Mouse (Mus musculus): ENCODE measurements around the gene Dbp. TPM values are rescaled to one million over a fixed set of nuclear protein-coding genes. Genes with fewer than 3 reads are reported as not detected.

Gene Dbp
- 10.6 TPM for polyA plus RNA-seq (2014; fragmentation: Illumina TruSeq; extraction: RNeasy Lipid Tissue Mini Kit (QIAGEN cat#74804))

GRCm38 (mm10) chr7:45704730-45705442 is at the start of gene Dbp:
Dbp (plus strand) TSS chr7:45705088.

GRCm38 (mm10) chr7:45666161-45666560 is 38.7 kb upstream of the Dbp start, which contains the start of gene Fut2:
Fut2 (minus strand) TSS chr7:45666394.

GRCm38 (mm10) chr7:45683396-45684050 is 21.4 kb upstream of the Dbp start, which contains the start of gene Ntn5:
Ntn5 (plus strand) TSS chr7:45684022.

GRCm38 (mm10) chr7:45693921-45694591 is 10.8 kb upstream of the Dbp start, which contains the start of gene Sec1:
Sec1 (minus strand) TSS chr7:45694402.

GRCm38 (mm10) chr7:45699523-45700141 is 5.3 kb upstream of the Dbp start, which contains the start of gene Car11:
Car11 (plus strand) TSS chr7:45699843.

GRCm38 (mm10) chr7:45715090-45715708 is 10.3 kb downstream of the Dbp start, which contains the start of gene Rpl18:
Rpl18 (plus strand) TSS chr7:45715457.

GRCm38 (mm10) chr7:45717918-45718297 is 13.0 kb downstream of the Dbp start, which contains the start of gene Sphk2:
Sphk2 (minus strand) TSS chr7:45718002.

GRCm38 (mm10) chr7:45720413-45721233 is 15.7 kb downstream of the Dbp start, which contains the start of gene Fam83e:
Fam83e (plus strand) TSS chr7:45721212.

GRCm38 (mm10) chr7:45725713-45726112 is 20.8 kb downstream of the Dbp start, which contains the start of gene Spaca4:
Spaca4 (minus strand) TSS chr7:45725813.

Other genes starting within 250 kb of the Dbp start
- gene Ftl1, start 245.2 kb upstream of the Dbp start, polyA plus RNA-seq (2014; fragmentation: Illumina TruSeq; extraction: RNeasy Lipid Tissue Mini Kit (QIAGEN cat#74804)) = 0.88 TPM
- gene Bax, start 238.2 kb upstream of the Dbp start, polyA plus RNA-seq (2014; fragmentation: Illumina TruSeq; extraction: RNeasy Lipid Tissue Mini Kit (QIAGEN cat#74804)) = 1.9 TPM
- gene Tulp2, start 223.2 kb upstream of the Dbp start, polyA plus RNA-seq (2014; fragmentation: Illumina TruSeq; extraction: RNeasy Lipid Tissue Mini Kit (QIAGEN cat#74804)) = 2.3 TPM
- gene Gm45808, start 218.3 kb upstream of the Dbp start, polyA plus RNA-seq (2014; fragmentation: Illumina TruSeq; extraction: RNeasy Lipid Tissue Mini Kit (QIAGEN cat#74804)) = not detected
- gene Dhdh, start 216.3 kb upstream of the Dbp start, polyA plus RNA-seq (2014; fragmentation: Illumina TruSeq; extraction: RNeasy Lipid Tissue Mini Kit (QIAGEN cat#74804)) = 28.5 TPM
- 55.5 TPM for gene Nucb1, start 194.7 kb upstream of the Dbp start, polyA plus RNA-seq (2014; fragmentation: Illumina TruSeq; extraction: RNeasy Lipid Tissue Mini Kit (QIAGEN cat#74804))
- gene Ppp1r15a, start 178.8 kb upstream of the Dbp start, polyA plus RNA-seq (2014; fragmentation: Illumina TruSeq; extraction: RNeasy Lipid Tissue Mini Kit (QIAGEN cat#74804)) = 2.3 TPM
- 0.43 TPM for gene Plekha4, start 178.8 kb upstream of the Dbp start, polyA plus RNA-seq (2014; fragmentation: Illumina TruSeq; extraction: RNeasy Lipid Tissue Mini Kit (QIAGEN cat#74804))
- gene Hsd17b14, start 150.2 kb upstream of the Dbp start, polyA plus RNA-seq (2014; fragmentation: Illumina TruSeq; extraction: RNeasy Lipid Tissue Mini Kit (QIAGEN cat#74804)) = not detected
- 2.1 TPM for gene Bcat2, start 134.9 kb upstream of the Dbp start, polyA plus RNA-seq (2014; fragmentation: Illumina TruSeq; extraction: RNeasy Lipid Tissue Mini Kit (QIAGEN cat#74804))
- gene Fgf21, start 89.6 kb upstream of the Dbp start, polyA plus RNA-seq (2014; fragmentation: Illumina TruSeq; extraction: RNeasy Lipid Tissue Mini Kit (QIAGEN cat#74804)) = not detected
- not detected for gene Fut1, start 87.8 kb upstream of the Dbp start, polyA plus RNA-seq (2014; fragmentation: Illumina TruSeq; extraction: RNeasy Lipid Tissue Mini Kit (QIAGEN cat#74804))
- not detected for gene Izumo1, start 83.3 kb upstream of the Dbp start, polyA plus RNA-seq (2014; fragmentation: Illumina TruSeq; extraction: RNeasy Lipid Tissue Mini Kit (QIAGEN cat#74804))
- not detected for gene Rasip1, start 77.6 kb upstream of the Dbp start, polyA plus RNA-seq (2014; fragmentation: Illumina TruSeq; extraction: RNeasy Lipid Tissue Mini Kit (QIAGEN cat#74804))
- gene Mamstr, start 65.1 kb upstream of the Dbp start, polyA plus RNA-seq (2014; fragmentation: Illumina TruSeq; extraction: RNeasy Lipid Tissue Mini Kit (QIAGEN cat#74804)) = 0.51 TPM
- gene Fut2, start 38.7 kb upstream of the Dbp start, polyA plus RNA-seq (2014; fragmentation: Illumina TruSeq; extraction: RNeasy Lipid Tissue Mini Kit (QIAGEN cat#74804)) = 0.94 TPM
- gene Ntn5, start 21.1 kb upstream of the Dbp start, polyA plus RNA-seq (2014; fragmentation: Illumina TruSeq; extraction: RNeasy Lipid Tissue Mini Kit (QIAGEN cat#74804)) = not detected
- gene Sec1, start 10.7 kb upstream of the Dbp start, polyA plus RNA-seq (2014; fragmentation: Illumina TruSeq; extraction: RNeasy Lipid Tissue Mini Kit (QIAGEN cat#74804)) = not detected
- gene Car11, start 5.2 kb upstream of the Dbp start, polyA plus RNA-seq (2014; fragmentation: Illumina TruSeq; extraction: RNeasy Lipid Tissue Mini Kit (QIAGEN cat#74804)) = not detected
- 1.6 TPM for gene Rpl18, start 10.4 kb downstream of the Dbp start, polyA plus RNA-seq (2014; fragmentation: Illumina TruSeq; extraction: RNeasy Lipid Tissue Mini Kit (QIAGEN cat#74804))
- 0.40 TPM for gene Sphk2, start 12.9 kb downstream of the Dbp start, polyA plus RNA-seq (2014; fragmentation: Illumina TruSeq; extraction: RNeasy Lipid Tissue Mini Kit (QIAGEN cat#74804))
- not detected for gene Fam83e, start 16.1 kb downstream of the Dbp start, polyA plus RNA-seq (2014; fragmentation: Illumina TruSeq; extraction: RNeasy Lipid Tissue Mini Kit (QIAGEN cat#74804))
- not detected for gene Spaca4, start 20.7 kb downstream of the Dbp start, polyA plus RNA-seq (2014; fragmentation: Illumina TruSeq; extraction: RNeasy Lipid Tissue Mini Kit (QIAGEN cat#74804))
- gene Lmtk3, start 78.7 kb downstream of the Dbp start, polyA plus RNA-seq (2014; fragmentation: Illumina TruSeq; extraction: RNeasy Lipid Tissue Mini Kit (QIAGEN cat#74804)) = not detected
- gene Sult2b1, start 79.6 kb downstream of the Dbp start, polyA plus RNA-seq (2014; fragmentation: Illumina TruSeq; extraction: RNeasy Lipid Tissue Mini Kit (QIAGEN cat#74804)) = not detected
- gene Cyth2, start 109.5 kb downstream of the Dbp start, polyA plus RNA-seq (2014; fragmentation: Illumina TruSeq; extraction: RNeasy Lipid Tissue Mini Kit (QIAGEN cat#74804)) = 14.9 TPM
- not detected for gene Kcnj14, start 119.7 kb downstream of the Dbp start, polyA plus RNA-seq (2014; fragmentation: Illumina TruSeq; extraction: RNeasy Lipid Tissue Mini Kit (QIAGEN cat#74804))
- 0.86 TPM for gene Grwd1, start 125.9 kb downstream of the Dbp start, polyA plus RNA-seq (2014; fragmentation: Illumina TruSeq; extraction: RNeasy Lipid Tissue Mini Kit (QIAGEN cat#74804))
- 81.7 TPM for gene Kdelr1, start 167.7 kb downstream of the Dbp start, polyA plus RNA-seq (2014; fragmentation: Illumina TruSeq; extraction: RNeasy Lipid Tissue Mini Kit (QIAGEN cat#74804))
- not detected for gene Grin2d, start 173.3 kb downstream of the Dbp start, polyA plus RNA-seq (2014; fragmentation: Illumina TruSeq; extraction: RNeasy Lipid Tissue Mini Kit (QIAGEN cat#74804))
- not detected for gene Syngr4, start 191.6 kb downstream of the Dbp start, polyA plus RNA-seq (2014; fragmentation: Illumina TruSeq; extraction: RNeasy Lipid Tissue Mini Kit (QIAGEN cat#74804))
- gene Tmem143, start 191.9 kb downstream of the Dbp start, polyA plus RNA-seq (2014; fragmentation: Illumina TruSeq; extraction: RNeasy Lipid Tissue Mini Kit (QIAGEN cat#74804)) = 0.46 TPM
- gene Emp3, start 216.3 kb downstream of the Dbp start, polyA plus RNA-seq (2014; fragmentation: Illumina TruSeq; extraction: RNeasy Lipid Tissue Mini Kit (QIAGEN cat#74804)) = 2.5 TPM
- gene Ccdc114, start 219.0 kb downstream of the Dbp start, polyA plus RNA-seq (2014; fragmentation: Illumina TruSeq; extraction: RNeasy Lipid Tissue Mini Kit (QIAGEN cat#74804)) = 1.1 TPM